Mouse (Mus musculus): ENCODE results near the gene Pard3b. TPM values are rescaled to one million over a fixed set of nuclear protein-coding genes. Genes with fewer than 3 reads are reported as not detected.
"Not testable (repeated sequence)": the region's sequence is repeated elsewhere in the genome, so short reads cannot be mapped to it uniquely, and the experiment has no call there.

The Pard3b gene
- polyA plus RNA-seq, 1 experiment from 2014 or later, result 8.8 TPM

GRCm38 (mm10) chr1:62595401-62595800 is 956.8 kb downstream of the Pard3b start:
- no peak for ATAC-seq (ENCODE audit: low FRiP score)
- Histone ChIP-seq H3K4me1 (ENCODE audit: control insufficient read depth, insufficient read depth, low read length) (no peaks in the 10 kb centered on the region), H3K9ac (ENCODE audit: low read length) (no peak overlapping the region), H3K4me3 (ENCODE audit: low read depth, low read length) (no peak overlapping the region), H3K9me3 (ENCODE audit: control insufficient read depth, low read length) (no peaks in the 10 kb centered on the region), H3K27me3 (ENCODE audit: control insufficient read depth, insufficient read depth, low read length) (no peaks in the 10 kb centered on the region), H3K27ac (ENCODE audit: low read depth, low read length) (no peak overlapping the region), H3K4me2 (no peak overlapping the region), H3K36me3 (ENCODE audit: control insufficient read depth, insufficient read depth, low read length) (no peaks in the 10 kb centered on the region)
- WGBS, result 81% methylated on average over 3 of the region's 3 CpGs
- peak; percentile 19 for DNase-seq (ENCODE audit: low spot score, missing footprints)

- ATAC-seq (ENCODE audit: low FRiP score) (no peak), DNase-seq (ENCODE audit: low spot score, missing footprints) (peak; percentile 72)
- H3K4me3 ChIP-seq (ENCODE audit: low read depth, low read length), result no peak overlapping the region
- no peaks in the 10 kb centered on the region for H3K9me3 ChIP-seq (ENCODE audit: control insufficient read depth, low read length)
- H3K36me3 ChIP-seq (ENCODE audit: control insufficient read depth, insufficient read depth, low read length), result no peaks in the 10 kb centered on the region
- H3K9ac ChIP-seq (ENCODE audit: low read length), result no peak overlapping the region
- WGBS, result 84% methylated on average over 5 of the region's 5 CpGs
- no peaks in the 10 kb centered on the region for H3K27me3 ChIP-seq (ENCODE audit: control insufficient read depth, insufficient read depth, low read length)
- H3K27ac ChIP-seq (ENCODE audit: low read depth, low read length), result no peak overlapping the region
- H3K4me1 ChIP-seq (ENCODE audit: control insufficient read depth, insufficient read depth, low read length), result no peaks in the 10 kb centered on the region
- H3K4me2 ChIP-seq, result no peak overlapping the region
Measured at GRCm38 (mm10) chr1:62597751-62598400, 959.3 kb downstream of the Pard3b start.

GRCm38 (mm10) chr1:62598551-62598950 is 959.9 kb downstream of the Pard3b start:
- H3K27ac ChIP-seq (ENCODE audit: low read depth, low read length), result no peak overlapping the region
- 86% methylated on average over 5 of the region's 5 CpGs for WGBS
- no peaks in the 10 kb centered on the region for H3K36me3 ChIP-seq (ENCODE audit: control insufficient read depth, insufficient read depth, low read length)
- H3K4me2 ChIP-seq, result no peak overlapping the region
- ATAC-seq (ENCODE audit: low FRiP score) (no peak), DNase-seq (ENCODE audit: low spot score, missing footprints) (peak; percentile 44)
- no peak overlapping the region for H3K9ac ChIP-seq (ENCODE audit: low read length)
- no peak overlapping the region for H3K4me3 ChIP-seq (ENCODE audit: low read depth, low read length)
- no peaks in the 10 kb centered on the region for H3K4me1 ChIP-seq (ENCODE audit: control insufficient read depth, insufficient read depth, low read length)
- no peaks in the 10 kb centered on the region for H3K9me3 ChIP-seq (ENCODE audit: control insufficient read depth, low read length)
- H3K27me3 ChIP-seq (ENCODE audit: control insufficient read depth, insufficient read depth, low read length), result no peaks in the 10 kb centered on the region

- not testable (repeated sequence) for DNase-seq (ENCODE audit: low spot score, missing footprints); H3K4me2 ChIP-seq; H3K9ac ChIP-seq (ENCODE audit: low read length); H3K36me3 ChIP-seq (ENCODE audit: control insufficient read depth, insufficient read depth, low read length); H3K4me1 ChIP-seq (ENCODE audit: control insufficient read depth, insufficient read depth, low read length); H3K4me3 ChIP-seq (ENCODE audit: low read depth, low read length); H3K9me3 ChIP-seq (ENCODE audit: control insufficient read depth, low read length); H3K27ac ChIP-seq (ENCODE audit: low read depth, low read length); H3K27me3 ChIP-seq (ENCODE audit: control insufficient read depth, insufficient read depth, low read length); ATAC-seq (ENCODE audit: low FRiP score)
- 97% methylated on average over 1 of the region's 1 CpGs for WGBS
Measured at GRCm38 (mm10) chr1:62604644-62605043, 966.0 kb downstream of the Pard3b start.

- no peak overlapping the region for H3K9ac ChIP-seq (ENCODE audit: low read length)
- no peaks in the 10 kb centered on the region for H3K9me3 ChIP-seq (ENCODE audit: control insufficient read depth, low read length)
- no peaks in the 10 kb centered on the region for H3K4me1 ChIP-seq (ENCODE audit: control insufficient read depth, insufficient read depth, low read length)
- H3K4me3 ChIP-seq (ENCODE audit: low read depth, low read length), result no peak overlapping the region
- H3K27me3 ChIP-seq (ENCODE audit: control insufficient read depth, insufficient read depth, low read length), result no peaks in the 10 kb centered on the region
- DNase-seq (ENCODE audit: low spot score, missing footprints) (peak; percentile 68), ATAC-seq (ENCODE audit: low FRiP score) (no peak)
- H3K36me3 ChIP-seq (ENCODE audit: control insufficient read depth, insufficient read depth, low read length), result no peaks in the 10 kb centered on the region
- 76% methylated on average over 3 of the region's 3 CpGs for WGBS
- no peak overlapping the region for H3K27ac ChIP-seq (ENCODE audit: low read depth, low read length)
- no peak overlapping the region for H3K4me2 ChIP-seq
Measured at GRCm38 (mm10) chr1:62618109-62618665, 979.6 kb downstream of the Pard3b start.

GRCm38 (mm10) chr1:62619456-62619855 is 980.8 kb downstream of the Pard3b start:
- peak; percentile 80 for DNase-seq (ENCODE audit: low spot score, missing footprints)
- Histone ChIP-seq H3K27ac (ENCODE audit: low read depth, low read length) (no peak overlapping the region), H3K27me3 (ENCODE audit: control insufficient read depth, insufficient read depth, low read length) (no peaks in the 10 kb centered on the region), H3K4me3 (ENCODE audit: low read depth, low read length) (no peak overlapping the region), H3K9me3 (ENCODE audit: control insufficient read depth, low read length) (no peaks in the 10 kb centered on the region), H3K36me3 (ENCODE audit: control insufficient read depth, insufficient read depth, low read length) (no peaks in the 10 kb centered on the region), H3K9ac (ENCODE audit: low read length) (no peak overlapping the region), H3K4me1 (ENCODE audit: control insufficient read depth, insufficient read depth, low read length) (no peaks in the 10 kb centered on the region), H3K4me2 (no peak overlapping the region)
- WGBS, result 89% methylated on average over 5 of the region's 5 CpGs
- ATAC-seq (ENCODE audit: low FRiP score), result no peak

- Histone ChIP-seq H3K4me2 (no peak overlapping the region), H3K9ac (ENCODE audit: low read length) (no peak overlapping the region), H3K4me3 (ENCODE audit: low read depth, low read length) (no peak overlapping the region), H3K27me3 (ENCODE audit: control insufficient read depth, insufficient read depth, low read length) (no peaks in the 10 kb centered on the region), H3K9me3 (ENCODE audit: control insufficient read depth, low read length) (no peaks in the 10 kb centered on the region), H3K36me3 (ENCODE audit: control insufficient read depth, insufficient read depth, low read length) (no peaks in the 10 kb centered on the region), H3K27ac (ENCODE audit: low read depth, low read length) (no peak overlapping the region), H3K4me1 (ENCODE audit: control insufficient read depth, insufficient read depth, low read length) (no peaks in the 10 kb centered on the region)
- DNase-seq (ENCODE audit: low spot score, missing footprints) (peak; percentile 53), ATAC-seq (ENCODE audit: low FRiP score) (no peak)
- WGBS, result 81% methylated on average over 1 of the region's 1 CpGs
Measured at GRCm38 (mm10) chr1:62622447-62622846, 983.8 kb downstream of the Pard3b start.

- Histone ChIP-seq H3K9me3 (ENCODE audit: control insufficient read depth, low read length) (no peaks in the 10 kb centered on the region), H3K4me1 (ENCODE audit: control insufficient read depth, insufficient read depth, low read length) (no peaks in the 10 kb centered on the region), H3K27ac (ENCODE audit: low read depth, low read length) (no peak overlapping the region), H3K36me3 (ENCODE audit: control insufficient read depth, insufficient read depth, low read length) (no peaks in the 10 kb centered on the region), H3K9ac (ENCODE audit: low read length) (no peak overlapping the region), H3K27me3 (ENCODE audit: control insufficient read depth, insufficient read depth, low read length) (no peaks in the 10 kb centered on the region), H3K4me2 (no peak overlapping the region), H3K4me3 (ENCODE audit: low read depth, low read length) (no peak overlapping the region)
- WGBS, result 92% methylated on average over 2 of the region's 2 CpGs
- DNase-seq (ENCODE audit: low spot score, missing footprints) (peak; percentile 59), ATAC-seq (ENCODE audit: low FRiP score) (no peak)
Measured at GRCm38 (mm10) chr1:62624166-62624565, 985.5 kb downstream of the Pard3b start.

- Histone ChIP-seq H3K36me3 (ENCODE audit: control insufficient read depth, insufficient read depth, low read length) (no peaks in the 10 kb centered on the region), H3K9me3 (ENCODE audit: control insufficient read depth, low read length) (no peaks in the 10 kb centered on the region), H3K4me1 (ENCODE audit: control insufficient read depth, insufficient read depth, low read length) (no peaks in the 10 kb centered on the region), H3K9ac (ENCODE audit: low read length) (no peak overlapping the region), H3K27ac (ENCODE audit: low read depth, low read length) (no peak overlapping the region), H3K4me3 (ENCODE audit: low read depth, low read length) (no peak overlapping the region), H3K27me3 (ENCODE audit: control insufficient read depth, insufficient read depth, low read length) (no peaks in the 10 kb centered on the region), H3K4me2 (no peak overlapping the region)
- WGBS, result 94% methylated on average over 6 of the region's 6 CpGs
- DNase-seq (ENCODE audit: low spot score, missing footprints), result peak; percentile 73
- ATAC-seq (ENCODE audit: low FRiP score), result no peak
Measured at GRCm38 (mm10) chr1:62624836-62625235, 986.2 kb downstream of the Pard3b start.

Data from midbrain, embryonic 11.5 days (tissue).